ENCODE assay signal across 8 mouse cellular contexts in genomic region chr15:82212752-82213063, GRCm38 (mm10). TPM values are rescaled to one million over a fixed set of nuclear protein-coding genes. Genes with fewer than 3 reads are reported as not detected.
A peak's percentile ranks its signal among the peaks of the same experiment; 100 is the strongest.
DNase-seq lines count a peak whose midpoint lies in the region; ATAC-seq and TF ChIP-seq lines count a peak whose summit lies in the region.

Gene Shisa8 (minus strand): TSS chr15:82212815.

- peak within 1 kb of the TSS; percentile 50 for H3K4me3 ChIP-seq in layer of hippocampus, adult 2 months
- H3K4me3 ChIP-seq in cortical plate, adult 2 months (ENCODE audit: insufficient read depth, low read length): peak within 1 kb of the TSS; percentile 31
- peak within 1 kb of the TSS; percentile 44 for H3K4me3 ChIP-seq in hindbrain, embryonic 14.5 days (replicated peaks; ENCODE audit: low read length)

- no peaks in the 10 kb centered on the region for H3K4me1 ChIP-seq in cortical plate, adult 2 months (ENCODE audit: control insufficient read depth, insufficient read depth, low read length)
- H3K4me1 ChIP-seq in hindbrain, embryonic 14.5 days (replicated peaks; ENCODE audit: control insufficient read depth, insufficient read depth, low read length): peaks cover 11% of the 10 kb centered on the region; the same call in 1 of the 2 replicates

- H3K27ac ChIP-seq in layer of hippocampus, adult 2 months: no peak within 1 kb of the TSS
- H3K27ac ChIP-seq in cortical plate, adult 2 months (ENCODE audit: insufficient read depth, low read length): no peak within 1 kb of the TSS
- no peak within 1 kb of the TSS for H3K27ac ChIP-seq in hindbrain, embryonic 14.5 days

- no peak for DNase-seq in layer of hippocampus, adult 2 months (ENCODE audit: low spot score in 2 of 2)
- DNase-seq in layer of hippocampus, postnatal 10 days (ENCODE audit: low spot score in 2 of 2): no peak
- no peak for DNase-seq in hindbrain, embryonic 14.5 days (ENCODE audit: low spot score)
- peak; percentile 45 for DNase-seq in neural tube, embryonic 10.5 days (ENCODE audit: extremely low spot score, low spot score)
- no peak for DNase-seq in T-cell, adult 2 months (ENCODE audit: low spot score)
- no peak for DNase-seq in urinary bladder, adult 2 months (ENCODE audit: low spot score)
- DNase-seq in thymus, adult 18-20 months: no peak

- no peaks in the 10 kb centered on the region for H3K36me3 ChIP-seq in hindbrain, embryonic 14.5 days (replicated peaks; ENCODE audit: control insufficient read depth, insufficient read depth)

- H3K4me2 ChIP-seq in hindbrain, embryonic 14.5 days (replicated peaks): peak within 1 kb of the TSS; percentile 73

- WGBS in hindbrain, embryonic 14.5 days: 0% methylated on average over 30 of the region's 34 CpGs

- peak within 1 kb of the TSS; percentile 53 for H3K9ac ChIP-seq in hindbrain, embryonic 14.5 days

- ATAC-seq in hindbrain, embryonic 14.5 days (ENCODE audit: low FRiP score): no peak; the same call in 1 of the 2 replicates

- no peak for TF ChIP-seq POLR2A in cortical plate, adult 2 months (IDR thresholded peaks at IDR 0.05; ENCODE audit: extremely low read depth, insufficient read depth, low read length)

- no peak for TF ChIP-seq CTCF in layer of hippocampus, adult 2 months (conservative IDR thresholded peaks at IDR 0.05)
- TF ChIP-seq CTCF in cortical plate, adult 2 months (IDR thresholded peaks at IDR 0.05; ENCODE audit: extremely low read depth, insufficient read depth, low read length): no peak

- peaks cover 78% of the 10 kb centered on the region for H3K27me3 ChIP-seq in hindbrain, embryonic 14.5 days (ENCODE audit: control insufficient read depth, insufficient read depth, low read length)

- no peaks in the 10 kb centered on the region for H3K9me3 ChIP-seq in hindbrain, embryonic 14.5 days (ENCODE audit: control insufficient read depth, low read length)

RNA-seq across cellular contexts. Expression of gene Shisa8, which starts in this region (rescaled TPM):
- 1 to 10 TPM in 1 of 2 experiments, under 1 TPM in 1; 0.95 to 1.2 TPM for total RNA-seq in layer of hippocampus, adult 2 months (2021)
- 1 to 10 TPM; 2.0 to 3.1 TPM for total RNA-seq in layer of hippocampus, postnatal 10 days (2021)
- polyA plus RNA-seq in cortical plate, adult 2 months (2012; rRNA removed): 5.3 and 6.7 TPM in 2 replicates
- 3.4 and 6.3 TPM in 2 replicates for polyA plus RNA-seq in hindbrain, embryonic 14.5 days (2014; fragmentation: Nextera tagmentation; extraction: Ambion mirVana)
- 0.10 TPM in 1 of 2 replicates, not detected in the other for polyA plus RNA-seq in urinary bladder, adult 2 months (2012; rRNA removed)
